Mouse (Mus musculus): Measurements from ENCODE around the gene Zfp472.
A peak's percentile ranks its signal among the peaks of the same experiment; 100 is the strongest.

Gene Zfp472

GRCm38 (mm10) chr17:32965623-32966290 is at the start of gene Zfp472:
TSS of gene Zfp472 (plus strand) at chr17:32965814.
- peak; percentile 87 to 88 for DNase-seq (ENCODE audit: low spot score in 2 of 2)

GRCm38 (mm10) chr17:32916075-32916474 is 49.5 kb upstream of the Zfp472 start:
- DNase-seq (ENCODE audit: low spot score in 2 of 2) = no peak

- DNase-seq (ENCODE audit: low spot score in 2 of 2) = no peak
These were observed 48.5 kb upstream of the Zfp472 start, which contains the start of gene Cyp4f14 for GRCm38 (mm10) chr17:32917131-32917530. TSS of gene Cyp4f14 (minus strand) at chr17:32917342.

GRCm38 (mm10) chr17:32919123-32919522 is 46.5 kb upstream of the Zfp472 start:
- DNase-seq (ENCODE audit: low spot score in 2 of 2) = no peak

GRCm38 (mm10) chr17:32923681-32924080 is 41.9 kb upstream of the Zfp472 start:
- no peak for DNase-seq (ENCODE audit: low spot score in 2 of 2)

GRCm38 (mm10) chr17:32924658-32925312 is 40.8 kb upstream of the Zfp472 start:
- peak; percentile 62 to 65 for DNase-seq (ENCODE audit: low spot score in 2 of 2)

GRCm38 (mm10) chr17:32927803-32928202 is 37.8 kb upstream of the Zfp472 start:
- no peak for DNase-seq (ENCODE audit: low spot score in 2 of 2)

GRCm38 (mm10) chr17:32939831-32940230 is 25.8 kb upstream of the Zfp472 start:
- DNase-seq (ENCODE audit: low spot score in 2 of 2) = no peak

GRCm38 (mm10) chr17:32943661-32944060 is 22.0 kb upstream of the Zfp472 start:
- no peak for DNase-seq (ENCODE audit: low spot score in 2 of 2)

- DNase-seq (ENCODE audit: low spot score in 2 of 2) = no peak
These were observed 21.1 kb upstream of the Zfp472 start for GRCm38 (mm10) chr17:32944402-32945035.

- DNase-seq (ENCODE audit: low spot score in 2 of 2) = no peak
These were observed 18.9 kb upstream of the Zfp472 start for GRCm38 (mm10) chr17:32946716-32947115.

GRCm38 (mm10) chr17:32947215-32947914 is 18.2 kb upstream of the Zfp472 start, which contains the start of gene Cyp4f13:
TSS of gene Cyp4f13 (minus strand) at chr17:32947402.
- peak; percentile 87 to 89 for DNase-seq (ENCODE audit: low spot score in 2 of 2)

GRCm38 (mm10) chr17:32950136-32950535 is 15.5 kb upstream of the Zfp472 start:
- no peak for DNase-seq (ENCODE audit: low spot score in 2 of 2)

GRCm38 (mm10) chr17:32951006-32951405 is 14.6 kb upstream of the Zfp472 start:
- no peak for DNase-seq (ENCODE audit: low spot score in 2 of 2)

- peak; percentile 61 to 86 for DNase-seq (ENCODE audit: low spot score in 2 of 2)
These were observed 14.2 kb upstream of the Zfp472 start for GRCm38 (mm10) chr17:32951441-32951840.

- DNase-seq (ENCODE audit: low spot score in 2 of 2) = no peak
These were observed 376 bp upstream of the Zfp472 start for GRCm38 (mm10) chr17:32965253-32965622.

GRCm38 (mm10) chr17:32981361-32981760 is 15.7 kb downstream of the Zfp472 start:
- DNase-seq (ENCODE audit: low spot score in 2 of 2) = no peak

- no peak for DNase-seq (ENCODE audit: low spot score in 2 of 2)
These were observed 20.7 kb downstream of the Zfp472 start for GRCm38 (mm10) chr17:32986301-32986700.

- DNase-seq (ENCODE audit: low spot score in 2 of 2) = peak in 1 of 2 experiments; percentile 48
These were observed 26.5 kb downstream of the Zfp472 start for GRCm38 (mm10) chr17:32991965-32992698.

- DNase-seq (ENCODE audit: low spot score in 2 of 2) = peak; percentile 72
These were observed 27.3 kb downstream of the Zfp472 start, which contains the start of gene Zfp952 for GRCm38 (mm10) chr17:32992699-32993474. TSS of gene Zfp952 (plus strand) at chr17:32993129.

GRCm38 (mm10) chr17:32998492-32998891 is 32.9 kb downstream of the Zfp472 start:
- DNase-seq (ENCODE audit: low spot score in 2 of 2) = no peak

Measured in thymus, postnatal 10 days (tissue).